Mouse (Mus musculus) intestine, embryonic 16.5 days (tissue): Measurements from ENCODE around the gene A430005L14Rik. TPM values are rescaled to one million over a fixed set of nuclear protein-coding genes. Genes with fewer than 3 reads are reported as not detected.

Experiments
- ATAC-seq: fragments of 200-750 bp; cut with Nextera tagmentation; 2 replicates; pipeline ENCODE4 v1.8.0; 2017; ENCODE audit warnings: moderate TSS enrichment, moderate library complexity
- H3K27ac ChIP-seq: fragments of 300-500 bp; sonication (generic); 2 replicates; pipeline ENCODE4 v1.5.1; 2014; ENCODE audit warnings: mild to moderate bottlenecking, low read length
- H3K27me3 ChIP-seq: fragments of 300-500 bp; sonication (generic); replicated peaks from 2 replicates; pipeline ENCODE4 v1.6.1; 2014; ENCODE audit warnings: low read length, control low read depth, mixed read lengths; ENCODE audit not compliant: control insufficient read depth, insufficient read depth
- H3K36me3 ChIP-seq: fragments of 300-500 bp; sonication (generic); 2 replicates; pipeline ENCODE4 v1.6.1; 2014; ENCODE audit warnings: low read length, control low read depth; ENCODE audit not compliant: control insufficient read depth, insufficient read depth
- H3K4me1 ChIP-seq: fragments of 300-500 bp; sonication (generic); 2 replicates; pipeline ENCODE4 v1.6.1; 2014; ENCODE audit warnings: low read length, control low read depth, mixed read lengths; ENCODE audit not compliant: control insufficient read depth, insufficient read depth
- H3K4me2 ChIP-seq: fragments of 300-500 bp; sonication (generic); 2 replicates; pipeline ENCODE4 v1.6.1; 2014; ENCODE audit warnings: low read depth, low read length, control low read depth
- H3K4me3 ChIP-seq: fragments of 300-500 bp; sonication (generic); 2 replicates; pipeline ENCODE4 v1.5.1; 2014; ENCODE audit warnings: mild to moderate bottlenecking, low read length
- H3K9ac ChIP-seq: fragments of 300-500 bp; sonication (generic); 2 replicates; pipeline ENCODE4 v1.6.1; 2014; ENCODE audit warnings: low read depth, low read length
- H3K9me3 ChIP-seq: fragments of 300-500 bp; sonication (generic); 2 replicates; pipeline ENCODE4 v1.6.1; 2016; ENCODE audit warnings: low read length, control low read depth; ENCODE audit not compliant: control insufficient read depth
- WGBS: fragments of 180-500 bp; shearing (Covaris S2); extraction: QIAGEN DNeasy Blood & Tissue Kit; methylation state at CpG from one replicate; pipeline ENCODE4 v1.1.7; 2014; 5-methylcytosine and 5-hydroxymethylcytosine counted together
- polyA plus RNA-seq: library from polyadenylated mRNA; unstranded; fragments of >200 nt; fragmentation: Nextera tagmentation; extraction: Ambion mirVana; gene quantifications from 2 replicates; pipeline ENCODE4 v1.2.1, GENCODE M21; 2015

A430005L14Rik gene
- polyA plus RNA-seq, 1 experiment from 2014 or later = 67.4 TPM

DNA sequence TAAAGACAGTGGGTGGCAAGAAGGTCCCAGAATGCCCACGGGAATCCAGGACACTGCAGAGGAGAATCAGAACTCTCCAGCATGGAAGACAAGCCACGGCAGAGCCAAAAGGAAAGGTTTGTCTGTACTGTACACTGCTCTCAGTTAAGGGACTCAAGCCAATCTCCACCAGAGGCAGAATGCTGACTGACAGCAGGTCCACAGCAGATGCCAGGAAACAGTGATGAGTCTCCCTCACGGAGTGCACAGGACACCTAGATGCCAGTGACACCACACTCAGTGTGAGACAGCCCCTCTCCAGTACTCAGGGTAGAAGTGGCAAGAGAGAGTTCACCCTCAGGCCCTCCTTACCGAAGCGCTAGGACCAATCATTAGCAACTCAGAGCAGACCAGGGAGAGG is 9.6 kb downstream of the A430005L14Rik start:
- peaks cover 8% of the 10 kb centered on the region; the same call in 1 of the 2 replicates for H3K36me3 ChIP-seq
- no peak overlapping the region for H3K4me3 ChIP-seq
- no peaks in the 10 kb centered on the region for H3K9me3 ChIP-seq
- no peak for ATAC-seq
- 86% methylated on average over 5 of the region's 5 CpGs for WGBS
- H3K9ac ChIP-seq = no peak overlapping the region
- H3K4me1 ChIP-seq = no peaks in the 10 kb centered on the region
- no peak overlapping the region for H3K4me2 ChIP-seq
- H3K27me3 ChIP-seq = no peaks in the 10 kb centered on the region
- no peak overlapping the region for H3K27ac ChIP-seq

DNA sequence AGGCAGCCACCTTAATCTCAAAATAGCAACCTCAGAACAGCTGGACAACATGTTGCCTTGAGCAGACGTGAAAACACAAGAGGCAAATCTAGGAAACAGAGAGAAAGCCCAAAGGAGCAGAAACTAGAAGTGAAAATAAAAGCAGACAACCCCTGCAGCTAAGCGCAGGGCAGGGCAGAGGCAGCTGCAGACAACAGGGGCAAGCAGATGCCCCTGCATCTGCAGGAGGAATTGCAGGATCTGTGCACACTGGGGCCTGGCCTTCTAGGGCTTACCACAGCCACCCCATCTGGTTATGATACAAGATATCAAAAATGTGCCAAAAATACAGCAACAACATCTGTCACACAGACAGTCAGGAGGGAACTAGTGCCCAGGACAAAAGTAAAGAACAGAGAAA is 10.5 kb downstream of the A430005L14Rik start:
- H3K4me1 ChIP-seq = no peaks in the 10 kb centered on the region
- no peak overlapping the region for H3K27ac ChIP-seq
- no peaks in the 10 kb centered on the region for H3K27me3 ChIP-seq
- H3K36me3 ChIP-seq = peaks cover 8% of the 10 kb centered on the region; the same call in 1 of the 2 replicates
- H3K4me2 ChIP-seq = no peak overlapping the region
- H3K9ac ChIP-seq = no peak overlapping the region
- H3K9me3 ChIP-seq = no peaks in the 10 kb centered on the region
- no peak for ATAC-seq
- H3K4me3 ChIP-seq = no peak overlapping the region
- 90% methylated on average over 2 of the region's 2 CpGs for WGBS

DNA sequence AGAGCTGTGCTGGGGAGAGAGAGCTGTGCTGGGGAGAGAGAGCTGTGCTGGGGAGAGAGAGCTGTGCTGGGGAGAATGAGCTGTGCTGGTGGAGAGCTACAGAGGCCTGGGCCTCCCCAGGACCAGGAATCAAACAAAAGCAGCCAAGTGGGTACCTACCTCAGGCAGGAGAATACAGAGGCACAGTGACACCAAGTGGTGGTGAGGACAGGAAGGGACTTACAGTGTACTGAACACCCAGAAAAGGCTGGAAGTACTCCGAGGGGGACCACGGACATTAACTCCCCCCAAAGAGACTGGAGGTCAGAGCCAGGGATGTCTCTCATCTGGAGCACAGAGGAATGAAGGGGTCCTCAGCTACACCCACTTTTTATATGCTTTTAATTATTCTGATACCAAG is 11.0 kb downstream of the A430005L14Rik start:
- Histone ChIP-seq H3K9ac (no peak overlapping the region), H3K9me3 (no peaks in the 10 kb centered on the region), H3K4me2 (no peak overlapping the region), H3K27me3 (no peaks in the 10 kb centered on the region), H3K36me3 (peaks cover 8% of the 10 kb centered on the region; the same call in 1 of the 2 replicates), H3K27ac (no peak overlapping the region), H3K4me1 (no peaks in the 10 kb centered on the region), H3K4me3 (no peak overlapping the region)
- WGBS = 81% methylated on average over 2 of the region's 2 CpGs
- no peak for ATAC-seq

DNA sequence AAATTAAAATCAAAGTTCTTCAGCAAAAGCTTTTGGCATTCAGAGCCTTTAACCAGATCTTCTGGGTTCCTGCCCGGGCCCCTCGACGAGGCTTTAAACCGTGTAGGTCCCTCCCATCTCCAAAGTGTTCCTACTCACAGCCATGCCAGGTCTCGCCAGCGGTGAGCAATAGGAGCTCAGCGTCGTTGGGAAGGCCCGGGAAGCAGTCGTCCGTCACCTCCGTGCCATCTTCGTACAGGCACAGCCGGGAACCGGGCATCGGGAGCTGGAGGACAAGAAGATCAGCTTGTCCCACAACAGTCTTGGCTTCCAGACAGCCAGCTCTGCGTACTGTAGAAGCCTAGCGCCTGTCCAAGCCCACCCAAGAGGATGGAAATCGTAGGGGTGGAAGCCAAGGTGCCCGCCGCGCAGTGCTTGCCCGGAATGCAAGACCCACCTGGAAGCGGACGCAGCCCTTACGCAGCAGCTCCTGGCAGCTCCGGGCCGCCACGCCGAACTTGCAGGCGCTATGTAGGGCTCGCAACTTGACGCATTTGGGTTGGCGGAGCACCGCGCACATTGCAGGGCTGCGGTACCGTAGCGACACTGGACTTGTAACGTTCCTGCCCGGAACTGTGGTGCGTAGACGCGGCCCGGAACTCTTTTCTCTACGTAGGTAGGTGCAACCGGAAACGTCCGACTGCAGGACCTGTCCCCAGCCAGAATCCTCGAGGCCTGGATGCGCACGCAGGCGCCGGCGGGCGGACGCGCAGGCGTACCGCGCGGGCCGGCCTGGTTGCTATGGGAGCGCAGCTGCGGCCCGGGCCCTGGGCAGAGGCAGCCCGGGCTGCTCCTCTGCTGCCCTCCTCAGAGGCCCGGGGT is 17.6 kb downstream of the A430005L14Rik start, which contains the start of the genes Dffb and Cep104:
Gene Dffb (minus strand): TSS at position 696 of the 861 bp plus-strand sequence.
Gene Cep104 (plus strand): TSS at position 764 of the 861 bp plus-strand sequence.
- peak; percentile 98 for ATAC-seq
- WGBS = under 1% methylated on average over 68 of the region's 68 CpGs

DNA sequence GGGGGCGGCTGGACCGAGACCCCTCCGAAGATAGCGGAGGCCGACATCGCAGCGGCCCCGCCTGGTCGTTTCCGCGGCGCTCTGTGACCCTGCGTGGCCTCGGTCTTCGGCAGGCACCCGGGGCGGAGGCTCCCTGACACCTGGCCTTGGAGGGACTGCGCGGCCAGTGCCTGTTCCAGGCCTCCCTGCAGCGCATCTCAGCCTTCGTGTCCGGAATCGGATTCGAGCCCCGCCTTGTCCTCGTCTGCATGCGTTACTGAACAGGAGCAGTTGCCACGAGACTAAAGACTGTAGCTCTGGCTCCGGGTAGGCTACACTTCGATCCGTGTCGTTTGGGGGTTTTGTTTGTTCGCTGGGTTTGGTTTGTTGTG is 18.2 kb downstream of the A430005L14Rik start:
- Histone ChIP-seq H3K4me1 (peaks cover 11% of the 10 kb centered on the region), H3K4me3 (peak overlapping the region; percentile 91), H3K27ac (no peak overlapping the region), H3K4me2 (peak overlapping the region; percentile 74), H3K36me3 (peaks cover 2% of the 10 kb centered on the region; the same call in 1 of the 2 replicates), H3K9me3 (no peaks in the 10 kb centered on the region), H3K9ac (peak overlapping the region; percentile 80), H3K27me3 (no peaks in the 10 kb centered on the region)
- WGBS = under 1% methylated on average over 30 of the region's 33 CpGs
- peak; percentile 81 for ATAC-seq

More for the DNA sequence above, 17.6 kb downstream of the A430005L14Rik start, which contains the start of the genes Dffb and Cep104:
- Histone ChIP-seq H3K27me3 (no peaks in the 10 kb centered on the region), H3K9ac (peak within 1 kb of the TSS; percentile 80), H3K9me3 (no peaks in the 10 kb centered on the region), H3K4me3 (peak within 1 kb of the TSS; percentile 91), H3K36me3 (peaks cover under 1% of the 10 kb centered on the region; the same call in 1 of the 2 replicates), H3K4me2 (peak within 1 kb of the TSS; percentile 78), H3K27ac (peak within 1 kb of the TSS; percentile 52), H3K4me1 (peaks cover 11% of the 10 kb centered on the region)

DNA sequence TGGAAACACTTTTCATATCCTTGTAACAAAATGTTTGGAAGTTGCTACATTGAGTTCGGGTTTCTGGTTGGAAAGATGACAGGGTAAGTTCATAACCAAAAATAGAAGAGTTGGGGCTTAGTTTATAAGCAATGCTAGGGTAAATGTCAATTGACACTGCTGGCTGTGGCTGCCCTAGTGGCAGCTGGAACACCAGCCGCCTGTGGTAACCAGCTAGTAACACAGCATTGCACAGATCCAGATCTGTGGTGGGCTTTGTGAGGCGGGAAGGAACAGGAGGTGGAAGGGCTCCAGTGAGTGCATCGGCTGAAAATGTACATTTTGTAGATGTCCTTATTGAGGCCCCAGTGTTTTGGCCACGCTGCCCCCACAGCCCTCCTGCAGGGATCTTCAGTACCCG is 18.7 kb downstream of the A430005L14Rik start:
- Histone ChIP-seq H3K9ac (peak overlapping the region; percentile 80), H3K4me2 (peak overlapping the region; percentile 74), H3K36me3 (peaks cover 2% of the 10 kb centered on the region; the same call in 1 of the 2 replicates), H3K27me3 (no peaks in the 10 kb centered on the region), H3K4me1 (peaks cover 11% of the 10 kb centered on the region), H3K4me3 (peak overlapping the region; percentile 91), H3K27ac (no peak overlapping the region), H3K9me3 (no peaks in the 10 kb centered on the region)
- no peak for ATAC-seq
- WGBS = 36% methylated on average over 6 of the region's 6 CpGs

DNA sequence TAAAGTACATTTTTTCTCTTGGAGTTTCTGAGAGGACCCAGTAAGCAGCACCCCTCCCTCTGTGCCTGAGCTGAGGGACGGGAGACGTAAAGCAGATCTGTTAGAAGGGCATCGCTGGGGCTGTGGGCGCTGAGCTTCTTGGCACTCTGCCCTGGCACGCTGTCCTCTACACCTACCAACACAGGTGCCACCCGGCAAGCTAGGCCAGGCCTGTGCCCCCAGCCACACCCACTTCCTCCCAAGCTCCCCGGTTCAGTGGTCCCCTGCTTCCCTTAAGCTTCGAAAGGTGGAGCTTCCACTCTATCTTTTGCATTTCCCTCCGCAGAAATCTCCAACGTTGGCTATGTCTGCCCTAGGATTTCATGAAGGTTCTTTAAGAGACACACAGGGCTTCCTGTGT is 22.2 kb downstream of the A430005L14Rik start:
- H3K9ac ChIP-seq = no peak overlapping the region
- H3K4me3 ChIP-seq = no peak overlapping the region
- H3K9me3 ChIP-seq = no peaks in the 10 kb centered on the region
- no peak overlapping the region for H3K27ac ChIP-seq
- peaks cover 11% of the 10 kb centered on the region for H3K4me1 ChIP-seq
- 93% methylated on average over 10 of the region's 10 CpGs for WGBS
- no peaks in the 10 kb centered on the region for H3K27me3 ChIP-seq
- peaks cover 6% of the 10 kb centered on the region; the same call in 1 of the 2 replicates for H3K36me3 ChIP-seq
- no peak for ATAC-seq
- H3K4me2 ChIP-seq = no peak overlapping the region

DNA sequence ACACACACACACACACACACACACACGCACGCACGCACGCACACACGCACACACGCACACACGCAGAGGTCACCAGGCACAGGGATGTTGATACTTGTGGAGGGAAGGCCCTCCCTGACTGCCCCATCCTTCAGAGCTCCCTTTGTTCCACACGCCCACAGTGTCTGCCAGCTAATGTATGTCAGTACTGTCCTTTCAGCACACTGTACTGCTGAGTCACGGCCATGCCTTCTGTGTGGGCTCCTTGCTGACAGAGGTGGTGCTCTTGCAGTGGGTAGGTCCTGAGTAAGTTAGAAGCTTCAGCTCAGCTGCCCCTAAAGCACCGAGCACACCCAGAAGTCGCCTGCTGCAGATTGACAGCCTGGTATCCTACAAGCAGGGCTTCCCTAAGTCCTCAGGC is 23.4 kb downstream of the A430005L14Rik start:
- Histone ChIP-seq H3K4me1 (peaks cover 11% of the 10 kb centered on the region), H3K9me3 (no peaks in the 10 kb centered on the region), H3K27ac (no peak overlapping the region), H3K27me3 (no peaks in the 10 kb centered on the region), H3K4me2 (no peak overlapping the region), H3K4me3 (no peak overlapping the region), H3K36me3 (peaks cover 12% of the 10 kb centered on the region), H3K9ac (no peak overlapping the region)
- WGBS = 89% methylated on average over 11 of the region's 11 CpGs
- ATAC-seq = no peak

DNA sequence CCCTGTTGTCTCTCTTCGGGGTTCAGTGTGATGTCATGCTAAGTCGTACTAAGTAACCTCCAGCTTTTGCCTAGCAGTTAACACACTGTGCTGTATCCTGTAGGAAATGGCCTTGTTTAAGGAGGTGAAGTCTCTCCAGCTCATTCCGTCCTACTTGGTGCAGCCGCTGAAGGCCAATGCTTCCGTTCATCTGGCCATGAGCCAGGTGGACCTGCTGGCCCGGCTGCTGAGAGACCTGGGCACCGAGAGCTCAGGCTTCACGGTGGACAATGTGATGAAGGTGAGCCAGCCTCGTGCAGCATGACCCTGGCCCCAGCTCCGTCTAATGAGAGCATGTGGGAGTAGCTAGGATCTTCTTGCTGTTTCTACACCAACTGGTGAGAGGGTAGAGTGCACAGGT is 35.7 kb downstream of the A430005L14Rik start:
- Histone ChIP-seq H3K9ac (no peak overlapping the region), H3K36me3 (peaks cover 21% of the 10 kb centered on the region; the same call in 1 of the 2 replicates), H3K4me3 (no peak overlapping the region), H3K9me3 (no peaks in the 10 kb centered on the region), H3K4me1 (no peaks in the 10 kb centered on the region), H3K27me3 (no peaks in the 10 kb centered on the region), H3K27ac (no peak overlapping the region), H3K4me2 (no peak overlapping the region)
- ATAC-seq = no peak
- 90% methylated on average over 10 of the region's 10 CpGs for WGBS
